Comparison of ENCODE assay signal across 8 mouse cellular contexts in the genomic region with DNA sequence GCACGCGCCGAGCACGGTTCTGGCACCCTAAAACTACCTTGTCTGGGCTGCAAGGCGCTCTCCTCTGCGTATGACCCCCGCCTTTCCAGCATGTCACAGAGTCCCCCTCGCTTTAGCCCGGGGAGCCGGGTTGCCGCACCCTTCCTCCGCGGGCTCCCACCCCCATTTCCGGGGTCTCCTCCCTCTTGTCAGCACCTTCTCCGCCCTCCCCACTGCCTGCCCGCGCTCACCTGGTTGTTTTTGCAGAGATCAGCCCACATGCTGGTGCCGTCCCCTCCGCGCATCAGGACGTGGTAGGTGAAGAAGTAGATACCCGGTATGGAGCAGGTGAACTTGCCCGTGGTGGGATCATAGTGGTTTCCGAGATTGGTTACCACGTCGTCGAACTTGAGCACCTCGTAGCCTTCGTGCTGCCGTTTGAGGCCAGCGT. TPM values are rescaled to one million over a fixed set of nuclear protein-coding genes. Genes with fewer than 3 reads are reported as not detected.
DNase-seq lines count a peak whose midpoint lies in the region; ATAC-seq and TF ChIP-seq lines count a peak whose summit lies in the region.

No protein-coding gene starts in this region.

- DNase-seq in frontal cortex, postnatal 36 days (ENCODE audit: low spot score in 2 of 2), result no peak
- peak; percentile 64 for DNase-seq in CD4-positive, CD25-positive, alpha-beta regulatory T cell, adult 2 months (ENCODE audit: low read depth, low spot score)
- DNase-seq in embryonic facial prominence, embryonic 11.5 days (ENCODE audit: low spot score), result no peak
- no peak for DNase-seq in hindbrain, postnatal 0 days (ENCODE audit: low spot score)
- no peak for DNase-seq in urinary bladder, postnatal 10 days (ENCODE audit: low spot score)

- H3K4me1 ChIP-seq in embryonic facial prominence, embryonic 11.5 days (ENCODE audit: control insufficient read depth, insufficient read depth, low read length), result 0 out of 2 replicates have a peak, but pooled peaks cover 3% of the 10 kb centered on the region
- 0 out of 2 replicates have a peak, but pooled peaks cover 3% of the 10 kb centered on the region for H3K4me1 ChIP-seq in hindbrain, postnatal 0 days (ENCODE audit: insufficient read depth, low read length)
- H3K4me1 ChIP-seq in liver, embryonic 15.5 days (replicated peaks), result peaks cover 15% of the 10 kb centered on the region; the same call in 1 of the 2 replicates
- 0 out of 2 replicates have a peak, but pooled peaks cover 6% of the 10 kb centered on the region for H3K4me1 ChIP-seq in stomach, embryonic 16.5 days (ENCODE audit: control insufficient read depth, insufficient read depth, low read length)

- ATAC-seq in frontal cortex, adult (ENCODE audit: low TSS enrichment), result 0 out of 2 replicates have a peak, but pooled peaks have one; percentile 0
- ATAC-seq in embryonic facial prominence, embryonic 11.5 days (replicated peaks; ENCODE audit: insufficient number of reproducible peaks, low FRiP score, low TSS enrichment, low read depth), result peak; percentile 47; the same call in 1 of the 2 replicates
- ATAC-seq in hindbrain, postnatal 0 days, result peak; percentile 25
- peak; percentile 25; the same call in 1 of the 2 replicates for ATAC-seq in liver, embryonic 15.5 days (ENCODE audit: insufficient read depth)
- no peak for ATAC-seq in stomach, embryonic 16.5 days (ENCODE audit: insufficient read depth, low FRiP score)

- H3K9me3 ChIP-seq in embryonic facial prominence, embryonic 11.5 days (replicated peaks; ENCODE audit: control insufficient read depth, low read length), result no peaks in the 10 kb centered on the region
- H3K9me3 ChIP-seq in hindbrain, postnatal 0 days (ENCODE audit: low read length), result no peaks in the 10 kb centered on the region
- H3K9me3 ChIP-seq in liver, embryonic 15.5 days (replicated peaks), result no peaks in the 10 kb centered on the region
- H3K9me3 ChIP-seq in stomach, embryonic 16.5 days (replicated peaks; ENCODE audit: control insufficient read depth, low read length), result no peaks in the 10 kb centered on the region

- H3K4me3 ChIP-seq in embryonic facial prominence, embryonic 11.5 days (ENCODE audit: low read depth, low read length), result peak overlapping the region; percentile 52
- peak overlapping the region; percentile 60 for H3K4me3 ChIP-seq in hindbrain, postnatal 0 days (ENCODE audit: low read length)
- H3K4me3 ChIP-seq in liver, embryonic 15.5 days (replicated peaks), result peak overlapping the region; percentile 50
- H3K4me3 ChIP-seq in stomach, embryonic 16.5 days (replicated peaks; ENCODE audit: low read length), result peak overlapping the region; percentile 56

- 2% methylated on average over 31 of the region's 31 CpGs for WGBS in embryonic facial prominence, embryonic 11.5 days
- WGBS in hindbrain, postnatal 0 days, result 2% methylated on average over 31 of the region's 31 CpGs
- 4% methylated on average over 31 of the region's 31 CpGs for WGBS in liver, embryonic 15.5 days (ENCODE audit: insufficient replicate concordance)
- WGBS in stomach, embryonic 16.5 days, result 5% methylated on average over 31 of the region's 31 CpGs

- H3K27me3 ChIP-seq in embryonic facial prominence, embryonic 11.5 days (ENCODE audit: control insufficient read depth, insufficient read depth, low read length), result peaks cover 24% of the 10 kb centered on the region
- peaks cover 4% of the 10 kb centered on the region; the same call in 1 of the 2 replicates for H3K27me3 ChIP-seq in hindbrain, postnatal 0 days (ENCODE audit: insufficient read depth, low read length)
- H3K27me3 ChIP-seq in liver, embryonic 15.5 days, result peaks cover 59% of the 10 kb centered on the region
- peaks cover 31% of the 10 kb centered on the region for H3K27me3 ChIP-seq in stomach, embryonic 16.5 days (ENCODE audit: control insufficient read depth, insufficient read depth, low read length)

- peak overlapping the region; percentile 43 for H3K9ac ChIP-seq in embryonic facial prominence, embryonic 11.5 days (replicated peaks; ENCODE audit: low read length)
- peak overlapping the region; percentile 53 for H3K9ac ChIP-seq in hindbrain, postnatal 0 days (replicated peaks; ENCODE audit: low read length)
- H3K9ac ChIP-seq in liver, embryonic 15.5 days, result no peak overlapping the region
- H3K9ac ChIP-seq in stomach, embryonic 16.5 days (ENCODE audit: low read length), result peak overlapping the region; percentile 63; the same call in 1 of the 2 replicates

- H3K4me2 ChIP-seq in embryonic facial prominence, embryonic 11.5 days (ENCODE audit: low read depth, low read length), result peak overlapping the region; percentile 97
- H3K4me2 ChIP-seq in hindbrain, postnatal 0 days (ENCODE audit: low read depth, low read length), result peak overlapping the region; percentile 100
- peak overlapping the region; percentile 72 for H3K4me2 ChIP-seq in liver, embryonic 15.5 days
- H3K4me2 ChIP-seq in stomach, embryonic 16.5 days (ENCODE audit: low read depth, low read length), result peak overlapping the region; percentile 97

- no peak for TF ChIP-seq CTCF in hindbrain, postnatal 0 days (IDR thresholded peaks at IDR 0.05; ENCODE audit: low read depth)

- no peak overlapping the region for H3K27ac ChIP-seq in embryonic facial prominence, embryonic 11.5 days (replicated peaks; ENCODE audit: low read depth, low read length)
- peak overlapping the region; percentile 60 for H3K27ac ChIP-seq in hindbrain, postnatal 0 days
- no peak overlapping the region for H3K27ac ChIP-seq in liver, embryonic 15.5 days (replicated peaks)
- no peak overlapping the region for H3K27ac ChIP-seq in stomach, embryonic 16.5 days (ENCODE audit: low read length)

- no peaks in the 10 kb centered on the region for H3K36me3 ChIP-seq in embryonic facial prominence, embryonic 11.5 days (replicated peaks; ENCODE audit: control insufficient read depth, insufficient read depth, low read depth, low read length)
- H3K36me3 ChIP-seq in hindbrain, postnatal 0 days (ENCODE audit: insufficient read depth, low read length), result no peaks in the 10 kb centered on the region
- H3K36me3 ChIP-seq in liver, embryonic 15.5 days (replicated peaks), result no peaks in the 10 kb centered on the region
- H3K36me3 ChIP-seq in stomach, embryonic 16.5 days (ENCODE audit: control insufficient read depth, insufficient read depth, low read length), result no peaks in the 10 kb centered on the region

RNA-seq across cellular contexts. Expression of gene C1ql3, which starts 1.6 kb away (rescaled TPM):
- 1.2 and 2.2 TPM in 2 replicates for polyA plus RNA-seq in embryonic facial prominence, embryonic 11.5 days (2014; fragmentation: Nextera tagmentation; extraction: Ambion mirVana)
- 23.0 and 27.7 TPM in 2 replicates for total RNA-seq in hindbrain, postnatal 0 days (2014; rRNA removed)
- polyA plus RNA-seq in hindbrain, postnatal 0 days (2015; fragmentation: Nextera tagmentation; extraction: Ambion mirVana), result 7.5 and 8.2 TPM in 2 replicates
- polyA plus RNA-seq in liver, embryonic 15.5 days (2015; fragmentation: Nextera tagmentation; extraction: Ambion mirVana), result 0.10 and 0.16 TPM in 2 replicates
- 0.34 and 0.39 TPM in 2 replicates for polyA plus RNA-seq in stomach, embryonic 16.5 days (2015; fragmentation: Nextera tagmentation; extraction: Ambion mirVana)
